Mouse (Mus musculus) heart, embryonic 13.5 days (tissue): ENCODE measurements around the gene Pcmt1. TPM values are rescaled to one million over a fixed set of nuclear protein-coding genes. Genes with fewer than 3 reads are reported as not detected.

ENCODE experiments used
- ATAC-seq: fragments of 200-750 bp; cut with Nextera tagmentation; 2 replicates; pipeline ENCODE4 v1.8.0; 2017; ENCODE audit warnings: moderate TSS enrichment; ENCODE audit not compliant: insufficient number of reproducible peaks, low FRiP score, low TSS enrichment; ENCODE audit errors: extremely low read depth
- H3K27ac ChIP-seq: fragments of 300-500 bp; sonication (generic); replicated peaks from 2 replicates; pipeline ENCODE4 v1.5.1; 2015; ENCODE audit warnings: moderate library complexity, mild to moderate bottlenecking, inconsistent platforms
- H3K27me3 ChIP-seq: fragments of 300-500 bp; sonication (generic); replicated peaks from 2 replicates; pipeline ENCODE4 v1.6.1; 2015; ENCODE audit warnings: mild to moderate bottlenecking, inconsistent platforms
- H3K36me3 ChIP-seq: fragments of 300-500 bp; sonication (generic); 2 replicates; pipeline ENCODE4 v1.6.1; 2015; ENCODE audit warnings: mild to moderate bottlenecking, inconsistent platforms
- H3K4me1 ChIP-seq: fragments of 300-500 bp; sonication (generic); 2 replicates; pipeline ENCODE4 v1.6.1; 2015; ENCODE audit warnings: inconsistent platforms
- H3K4me2 ChIP-seq: fragments of 300-500 bp; sonication (generic); 2 replicates; pipeline ENCODE4 v1.6.1; 2015; ENCODE audit warnings: inconsistent platforms, mild to moderate bottlenecking, moderate library complexity
- H3K4me3 ChIP-seq: fragments of 300-500 bp; sonication (generic); 2 replicates; pipeline ENCODE4 v1.5.1; 2015; ENCODE audit warnings: moderate library complexity, mild to moderate bottlenecking, inconsistent platforms
- H3K9ac ChIP-seq: fragments of 300-500 bp; sonication (generic); 2 replicates; pipeline ENCODE4 v1.6.1; 2015; ENCODE audit warnings: inconsistent platforms, mild to moderate bottlenecking, moderate library complexity
- H3K9me3 ChIP-seq: fragments of 300-500 bp; sonication (generic); 2 replicates; pipeline ENCODE4 v1.6.1; 2016; ENCODE audit warnings: inconsistent platforms
- WGBS: fragments of 180-500 bp; shearing (Covaris S2); methylation state at CpG from one replicate; pipeline ENCODE4 v1.1.7; 2015; ENCODE audit warnings: mixed read lengths; 5-methylcytosine and 5-hydroxymethylcytosine counted together
- polyA plus RNA-seq: library from polyadenylated mRNA; unstranded; fragments of >200 nt; fragmentation: Nextera tagmentation; extraction: Ambion mirVana; gene quantifications from 2 replicates; pipeline ENCODE4 v1.2.1, GENCODE M21; 2015

Gene Pcmt1
- polyA plus RNA-seq, 1 experiment from 2014 or later = 117 TPM

DNA sequence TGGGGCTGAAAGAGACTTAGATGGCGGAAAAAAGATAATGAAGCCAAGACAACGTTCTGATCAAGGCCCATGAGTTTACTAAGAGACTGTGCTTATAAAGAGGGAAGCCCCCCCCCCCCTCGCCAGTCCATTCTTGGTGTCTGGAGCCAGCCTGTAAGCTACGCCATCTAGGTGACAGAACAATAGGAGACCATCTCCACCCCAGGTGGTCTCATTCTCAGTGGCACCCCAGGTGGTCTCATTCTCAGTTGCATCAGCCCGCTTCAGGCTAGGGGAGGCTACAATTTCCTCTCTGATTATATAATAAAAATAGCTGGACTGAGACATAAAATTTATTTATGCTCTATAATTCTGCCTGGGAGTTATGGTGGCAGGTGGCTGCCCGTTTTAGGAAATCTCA lies 69.3 kb downstream of the Pcmt1 start:
- ATAC-seq = no peak

DNA sequence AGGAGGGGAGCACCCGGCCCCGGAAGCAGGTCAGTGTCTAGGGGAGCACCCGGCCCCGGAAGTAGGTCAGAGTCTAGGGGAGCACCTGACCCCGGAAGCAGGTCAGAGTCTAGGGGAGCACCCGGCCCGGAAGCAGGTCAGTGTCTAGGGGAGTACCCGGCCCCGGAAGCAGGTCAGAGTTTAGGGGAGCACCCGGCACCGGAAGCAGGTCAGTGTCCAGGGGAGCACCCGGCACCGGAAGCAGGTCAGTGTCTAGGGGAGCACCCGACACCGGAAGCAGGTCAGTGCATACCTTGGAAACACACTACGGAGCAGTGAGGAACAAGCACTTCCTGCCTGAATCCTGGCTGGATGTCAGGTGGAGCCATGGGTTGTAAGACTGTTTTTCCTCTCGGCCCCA lies 72.3 kb downstream of the Pcmt1 start:
- ATAC-seq = no peak
- Histone ChIP-seq H3K9ac (no peak overlapping the region), H3K9me3 (no peaks in the 10 kb centered on the region), H3K4me2 (no peak overlapping the region), H3K27ac (no peak overlapping the region), H3K27me3 (no peaks in the 10 kb centered on the region), H3K4me3 (no peak overlapping the region), H3K36me3 (no peaks in the 10 kb centered on the region), H3K4me1 (no peaks in the 10 kb centered on the region)
- WGBS = 86% methylated on average over 17 of the region's 17 CpGs

More for the DNA sequence above, 69.3 kb downstream of the Pcmt1 start:
- Histone ChIP-seq H3K9me3 (peaks cover 5% of the 10 kb centered on the region), H3K27me3 (no peaks in the 10 kb centered on the region), H3K36me3 (no peaks in the 10 kb centered on the region), H3K4me2 (no peak overlapping the region), H3K4me3 (no peak overlapping the region), H3K27ac (no peak overlapping the region), H3K4me1 (no peaks in the 10 kb centered on the region), H3K9ac (no peak overlapping the region)
- WGBS = 70% methylated on average over 6 of the region's 6 CpGs

DNA sequence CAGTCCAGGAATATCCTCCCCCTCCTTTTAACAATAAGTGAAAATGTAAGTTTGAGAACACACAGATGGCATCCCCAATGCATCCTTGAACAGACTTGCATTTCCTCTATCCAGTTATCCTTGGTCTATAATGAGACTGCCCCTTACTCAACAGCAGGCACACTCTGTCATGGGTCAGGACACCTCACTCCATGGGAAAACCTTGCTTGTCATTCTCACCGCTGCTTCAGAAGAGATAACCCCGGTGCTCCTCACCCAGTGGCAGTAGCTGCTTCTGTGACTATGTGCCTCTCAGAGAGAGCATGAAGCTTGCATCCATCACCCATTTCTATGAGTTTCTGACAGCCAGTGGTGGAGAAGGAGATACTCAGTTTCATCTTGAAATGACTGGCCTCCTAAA lies 74.5 kb downstream of the Pcmt1 start:
- no peak for ATAC-seq
- Histone ChIP-seq H3K27ac (no peak overlapping the region), H3K4me2 (no peak overlapping the region), H3K9ac (no peak overlapping the region), H3K9me3 (no peaks in the 10 kb centered on the region), H3K36me3 (no peaks in the 10 kb centered on the region), H3K27me3 (no peaks in the 10 kb centered on the region), H3K4me3 (no peak overlapping the region), H3K4me1 (no peaks in the 10 kb centered on the region)
- 49% methylated on average over 2 of the region's 2 CpGs for WGBS

DNA sequence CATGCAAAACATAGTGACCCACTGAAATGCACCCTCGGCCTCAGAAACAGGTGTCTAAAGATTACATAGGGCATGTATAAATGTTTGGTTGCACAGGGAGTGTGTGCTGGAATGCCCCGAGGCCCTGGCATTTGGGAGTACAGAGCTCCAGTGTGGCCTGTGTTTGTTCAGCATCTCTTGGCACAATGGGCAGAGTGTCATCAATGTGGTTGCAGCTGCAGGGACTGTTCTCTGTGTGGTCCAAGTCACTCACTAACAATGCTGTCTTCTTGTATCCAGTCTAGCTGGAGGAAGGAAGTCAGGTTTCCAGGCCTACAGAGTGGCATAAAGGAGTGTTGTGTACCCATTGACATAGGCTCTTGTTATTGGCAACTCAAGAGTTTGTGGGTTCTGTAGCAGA lies 75.8 kb downstream of the Pcmt1 start:
- Histone ChIP-seq H3K9me3 (no peaks in the 10 kb centered on the region), H3K4me1 (no peaks in the 10 kb centered on the region), H3K27ac (no peak overlapping the region), H3K27me3 (no peaks in the 10 kb centered on the region), H3K4me2 (no peak overlapping the region), H3K4me3 (no peak overlapping the region), H3K36me3 (no peaks in the 10 kb centered on the region), H3K9ac (no peak overlapping the region)
- ATAC-seq = no peak
- 60% methylated on average over 2 of the region's 2 CpGs for WGBS

DNA sequence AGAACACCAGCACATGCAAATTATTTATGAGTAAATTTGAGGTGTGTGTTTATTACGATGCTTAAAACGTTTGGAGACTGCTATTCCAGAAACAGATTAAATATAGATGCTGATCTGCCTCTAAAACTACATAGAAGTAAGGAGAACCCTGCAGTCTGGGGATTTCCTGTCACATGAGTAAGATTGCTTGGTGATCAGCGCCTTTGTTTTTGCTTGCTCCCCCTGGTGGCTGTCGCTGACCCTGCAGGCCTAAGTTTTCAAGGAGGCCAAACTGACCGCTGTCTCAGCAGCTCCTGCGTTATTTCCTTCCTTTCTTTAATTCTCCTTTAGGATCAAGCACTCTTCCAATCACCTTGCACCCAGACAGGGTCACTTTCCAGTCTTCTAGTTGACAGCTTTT lies 80.3 kb downstream of the Pcmt1 start:
- ATAC-seq = no peak
- H3K4me2 ChIP-seq = no peak overlapping the region
- no peak overlapping the region for H3K4me3 ChIP-seq
- no peaks in the 10 kb centered on the region for H3K4me1 ChIP-seq
- no peaks in the 10 kb centered on the region for H3K27me3 ChIP-seq
- H3K9me3 ChIP-seq = no peaks in the 10 kb centered on the region
- WGBS = 7% methylated on average over 6 of the region's 6 CpGs
- no peak overlapping the region for H3K27ac ChIP-seq
- no peaks in the 10 kb centered on the region for H3K36me3 ChIP-seq
- H3K9ac ChIP-seq = no peak overlapping the region

DNA sequence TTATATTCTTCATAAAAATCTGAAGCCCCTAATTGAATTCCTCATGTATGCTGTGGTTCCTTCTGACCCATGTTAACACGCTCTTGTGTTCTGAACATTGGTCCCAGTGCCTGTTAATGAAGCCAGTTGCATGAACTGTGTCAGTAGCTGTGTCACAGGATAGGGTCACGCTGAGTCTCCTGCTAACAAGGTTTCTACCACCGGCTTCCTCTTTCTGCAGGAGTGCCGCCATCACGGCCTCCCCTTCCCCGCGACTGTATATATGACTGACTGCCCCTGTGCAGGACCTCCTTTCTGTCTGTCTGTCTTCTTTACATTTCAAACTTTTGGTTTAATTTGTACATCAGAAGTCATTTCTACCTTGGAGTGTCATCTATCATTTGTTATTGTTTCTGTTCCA lies 82.8 kb downstream of the Pcmt1 start:
- no peaks in the 10 kb centered on the region for H3K36me3 ChIP-seq
- no peak for ATAC-seq
- no peaks in the 10 kb centered on the region for H3K9me3 ChIP-seq
- H3K4me3 ChIP-seq = no peak overlapping the region
- 78% methylated on average over 7 of the region's 7 CpGs for WGBS
- no peak overlapping the region for H3K4me2 ChIP-seq
- H3K27ac ChIP-seq = no peak overlapping the region
- H3K27me3 ChIP-seq = no peaks in the 10 kb centered on the region
- H3K9ac ChIP-seq = no peak overlapping the region
- H3K4me1 ChIP-seq = no peaks in the 10 kb centered on the region

DNA sequence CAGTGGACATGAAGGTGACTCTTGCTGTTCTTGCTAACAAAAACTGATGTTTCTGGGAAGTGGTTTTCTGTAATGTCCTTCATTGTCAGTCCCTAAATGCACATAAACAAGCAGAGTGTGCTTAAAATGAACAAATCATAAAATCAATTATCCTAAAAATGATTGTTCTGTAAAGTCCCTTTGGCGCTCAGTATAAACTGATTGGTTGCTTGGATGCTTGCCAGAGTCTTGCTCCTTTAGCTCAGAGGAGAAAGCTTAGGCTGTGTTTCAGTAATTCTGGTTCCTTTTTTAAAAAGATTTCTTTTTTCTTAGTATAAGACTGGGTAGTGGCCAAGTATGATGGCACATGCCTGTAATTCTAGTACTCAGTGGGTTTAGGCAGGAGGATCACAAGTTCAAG lies 84.7 kb downstream of the Pcmt1 start:
- H3K27me3 ChIP-seq = peaks cover 13% of the 10 kb centered on the region
- H3K9me3 ChIP-seq = no peaks in the 10 kb centered on the region
- 68% methylated on average over 1 of the region's 1 CpGs for WGBS
- no peaks in the 10 kb centered on the region for H3K36me3 ChIP-seq
- ATAC-seq = no peak
- no peak overlapping the region for H3K4me2 ChIP-seq
- H3K4me1 ChIP-seq = no peaks in the 10 kb centered on the region
- no peak overlapping the region for H3K27ac ChIP-seq
- H3K9ac ChIP-seq = no peak overlapping the region
- H3K4me3 ChIP-seq = no peak overlapping the region

DNA sequence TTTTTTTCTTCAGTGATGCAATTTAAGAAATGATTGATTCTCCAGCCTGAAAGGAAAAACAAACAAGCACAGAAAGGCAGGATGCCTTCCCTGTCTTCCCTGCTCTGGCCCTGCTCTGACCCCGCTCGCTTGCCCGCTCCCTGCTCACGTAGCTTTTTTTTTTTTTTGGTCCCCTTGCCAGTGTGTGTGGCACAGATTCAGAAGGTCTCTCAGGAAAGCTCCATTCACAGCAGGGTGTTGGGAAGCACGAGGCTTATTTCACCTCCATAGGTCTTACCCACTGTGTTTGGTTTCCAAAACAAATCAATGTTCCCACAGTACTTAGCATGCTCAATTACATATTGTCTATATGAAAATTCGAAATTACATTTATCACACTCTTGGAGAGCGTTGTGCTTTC lies 86.1 kb downstream of the Pcmt1 start:
- Histone ChIP-seq H3K4me1 (peaks cover 9% of the 10 kb centered on the region), H3K4me3 (no peak overlapping the region), H3K27ac (no peak overlapping the region), H3K9ac (no peak overlapping the region), H3K9me3 (no peaks in the 10 kb centered on the region), H3K27me3 (peaks cover 24% of the 10 kb centered on the region), H3K4me2 (no peak overlapping the region), H3K36me3 (no peaks in the 10 kb centered on the region)
- no peak for ATAC-seq
- WGBS = 44% methylated on average over 7 of the region's 7 CpGs

DNA sequence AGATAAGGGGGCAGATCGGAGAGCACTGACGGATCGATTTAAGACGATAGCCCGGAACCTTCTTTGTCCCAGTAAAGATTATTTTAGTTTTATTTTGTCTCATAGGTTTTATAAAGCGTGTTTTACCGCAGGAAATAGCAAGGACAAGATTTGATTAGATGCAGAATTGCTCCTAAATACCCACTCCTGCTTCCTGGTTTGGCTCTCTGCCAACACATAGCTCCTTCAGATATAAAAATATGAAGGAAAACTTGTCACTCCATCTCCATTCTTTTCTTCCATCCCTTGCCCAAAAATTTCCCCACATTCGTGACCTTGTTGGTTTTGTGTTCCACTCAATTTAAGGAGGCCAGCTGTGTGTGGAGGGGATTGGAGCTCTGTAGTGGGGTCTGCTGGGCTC lies 90.1 kb downstream of the Pcmt1 start:
- 6% methylated on average over 8 of the region's 8 CpGs for WGBS
- no peak for ATAC-seq
- peaks cover 12% of the 10 kb centered on the region for H3K4me1 ChIP-seq
- peak overlapping the region; percentile 67 for H3K4me3 ChIP-seq
- peaks cover 25% of the 10 kb centered on the region for H3K27me3 ChIP-seq
- H3K27ac ChIP-seq = no peak overlapping the region
- H3K36me3 ChIP-seq = no peaks in the 10 kb centered on the region
- no peaks in the 10 kb centered on the region for H3K9me3 ChIP-seq
- H3K9ac ChIP-seq = peak overlapping the region; percentile 75; the same call in 1 of the 2 replicates
- peak overlapping the region; percentile 99 for H3K4me2 ChIP-seq

DNA sequence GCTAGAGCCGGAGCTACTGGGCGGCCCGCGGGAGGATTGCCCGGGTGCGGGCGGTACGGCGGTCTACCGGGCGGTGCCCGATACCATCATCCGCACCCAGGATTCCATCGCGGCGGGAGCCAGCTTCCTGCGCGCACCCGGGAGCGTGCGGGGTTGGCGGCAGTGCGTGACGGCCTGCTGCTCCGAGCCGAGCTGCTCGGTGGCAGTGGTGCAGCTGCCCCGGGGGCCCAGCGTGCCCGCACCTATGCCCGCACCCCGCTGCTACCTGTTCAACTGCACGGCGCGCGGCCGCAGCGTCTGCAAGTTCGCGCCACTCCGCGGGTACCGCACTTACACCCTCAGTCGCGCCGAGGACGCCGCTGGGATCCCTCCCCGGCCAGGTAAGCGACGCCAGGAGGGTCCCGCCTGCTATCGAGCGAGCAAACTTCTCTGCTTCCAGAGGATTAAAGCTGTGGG lies 90.7 kb downstream of the Pcmt1 start:
- Histone ChIP-seq H3K27ac (no peak overlapping the region), H3K9ac (peak overlapping the region; percentile 75), H3K4me3 (peak overlapping the region; percentile 67), H3K4me1 (peaks cover 12% of the 10 kb centered on the region), H3K9me3 (no peaks in the 10 kb centered on the region), H3K36me3 (no peaks in the 10 kb centered on the region), H3K4me2 (peak overlapping the region; percentile 99), H3K27me3 (peaks cover 28% of the 10 kb centered on the region)
- no peak for ATAC-seq
- WGBS = under 1% methylated on average over 53 of the region's 54 CpGs

DNA sequence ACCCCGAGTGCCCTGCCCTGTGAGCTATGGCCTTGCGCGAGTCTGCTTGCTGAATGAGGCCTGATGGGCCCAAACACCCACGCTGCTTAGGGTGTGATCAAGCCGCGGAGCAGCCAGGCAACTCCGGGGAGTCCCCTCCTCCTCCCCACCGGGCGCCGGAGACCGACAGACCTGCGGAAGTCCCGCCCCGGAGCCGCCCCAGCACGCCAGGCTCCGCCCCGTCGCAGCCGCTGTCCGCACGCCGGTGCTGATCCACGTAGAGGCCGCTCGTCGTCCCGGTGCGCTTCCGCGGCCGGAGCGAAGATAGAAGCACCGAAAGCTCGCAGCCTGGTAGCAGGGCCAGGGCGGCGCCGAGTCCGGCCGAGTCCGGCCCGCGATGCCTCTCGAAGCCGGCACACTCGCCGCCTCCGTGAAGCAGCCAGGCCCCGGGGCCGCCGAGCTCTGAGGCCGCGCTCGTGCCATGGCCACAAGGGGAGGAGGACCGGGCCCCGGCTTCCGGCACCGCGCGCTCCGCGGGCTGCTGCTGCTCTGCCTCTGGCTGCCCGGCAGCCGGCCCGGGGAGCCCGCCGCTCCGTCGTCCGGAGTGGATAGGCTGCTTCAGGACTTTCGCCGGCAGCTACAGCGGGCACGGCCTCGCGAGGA lies 91.2 kb downstream of the Pcmt1 start, which contains the start of gene Lrp11:
Gene Lrp11, plus strand, starts transcription at position 209 of the 642 bp plus-strand sequence.
- H3K4me1 ChIP-seq = peaks cover 12% of the 10 kb centered on the region
- H3K27me3 ChIP-seq = peaks cover 28% of the 10 kb centered on the region
- no peaks in the 10 kb centered on the region for H3K9me3 ChIP-seq
- H3K4me2 ChIP-seq = peak within 1 kb of the TSS; percentile 99
- under 1% methylated on average over 76 of the region's 76 CpGs for WGBS
- H3K27ac ChIP-seq = no peak within 1 kb of the TSS
- peak; percentile 83 for ATAC-seq
- peak within 1 kb of the TSS; percentile 67 for H3K4me3 ChIP-seq
- H3K9ac ChIP-seq = peak within 1 kb of the TSS; percentile 81
- no peaks in the 10 kb centered on the region for H3K36me3 ChIP-seq

DNA sequence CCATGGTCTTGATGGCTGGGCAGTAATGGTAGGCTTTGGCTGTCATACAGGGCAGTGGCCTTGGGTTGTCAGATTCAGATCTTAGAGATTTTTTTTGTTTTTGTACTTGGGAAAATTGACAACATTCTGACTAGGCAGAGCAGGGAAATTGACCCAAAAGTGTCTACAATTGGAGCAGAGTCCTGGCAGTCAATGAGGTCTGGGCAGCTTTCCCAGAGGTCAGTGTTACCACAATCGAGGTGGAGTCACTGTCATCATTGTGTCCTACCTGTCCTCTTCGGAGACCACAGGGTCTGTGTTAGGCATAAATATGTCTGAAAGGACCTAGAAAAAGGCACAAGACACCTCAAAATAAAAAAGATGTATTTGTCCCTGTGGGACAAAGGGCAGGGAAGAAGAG lies 94.2 kb downstream of the Pcmt1 start:
- H3K9ac ChIP-seq = no peak overlapping the region
- H3K27me3 ChIP-seq = peaks cover 29% of the 10 kb centered on the region
- H3K4me2 ChIP-seq = no peak overlapping the region
- peaks cover 21% of the 10 kb centered on the region for H3K4me1 ChIP-seq
- no peak overlapping the region for H3K27ac ChIP-seq
- H3K9me3 ChIP-seq = no peaks in the 10 kb centered on the region
- H3K4me3 ChIP-seq = no peak overlapping the region
- ATAC-seq = no peak
- no peaks in the 10 kb centered on the region for H3K36me3 ChIP-seq
- 58% methylated on average over 2 of the region's 2 CpGs for WGBS
